Mouse (Mus musculus): ENCODE measurements around the gene Krt81. TPM values are rescaled to one million over a fixed set of nuclear protein-coding genes. Genes with fewer than 3 reads are reported as not detected.

Gene Krt81
- polyA plus RNA-seq, 1 experiment from 2014 or later, result not detected

Other genes starting within 250 kb of the Krt81 start
- gene Grasp, start 239.6 kb downstream of the Krt81 start, polyA plus RNA-seq (2015; fragmentation: Nextera tagmentation; extraction: Ambion mirVana), result 5.6 and 6.1 TPM in 2 replicates
- gene Nr4a1, start 209.5 kb downstream of the Krt81 start, polyA plus RNA-seq (2015; fragmentation: Nextera tagmentation; extraction: Ambion mirVana), result 10.8 and 11.5 TPM in 2 replicates
- 75.0 and 82.4 TPM in 2 replicates for gene Atg101, start 179.5 kb downstream of the Krt81 start, polyA plus RNA-seq (2015; fragmentation: Nextera tagmentation; extraction: Ambion mirVana)
- gene 6030408B16Rik, start 170.5 kb downstream of the Krt81 start, polyA plus RNA-seq (2015; fragmentation: Nextera tagmentation; extraction: Ambion mirVana), result 57.2 and 59.7 TPM in 2 replicates
- gene Krt80, start 93.6 kb downstream of the Krt81 start, polyA plus RNA-seq (2015; fragmentation: Nextera tagmentation; extraction: Ambion mirVana), result 2.5 and 2.6 TPM in 2 replicates
- 173 and 187 TPM in 2 replicates for gene Krt7, start 52.7 kb downstream of the Krt81 start, polyA plus RNA-seq (2015; fragmentation: Nextera tagmentation; extraction: Ambion mirVana)
- 0.26 and 0.31 TPM in 2 replicates for gene Krt87, start 24.9 kb downstream of the Krt81 start, polyA plus RNA-seq (2015; fragmentation: Nextera tagmentation; extraction: Ambion mirVana)
- not detected in 2 replicates for gene Krt88, start 16.0 kb downstream of the Krt81 start, polyA plus RNA-seq (2015; fragmentation: Nextera tagmentation; extraction: Ambion mirVana)
- not detected in 2 replicates for gene Krt86, start 9.7 kb upstream of the Krt81 start, polyA plus RNA-seq (2015; fragmentation: Nextera tagmentation; extraction: Ambion mirVana)
- not detected in 2 replicates for gene Krt83, start 27.8 kb upstream of the Krt81 start, polyA plus RNA-seq (2015; fragmentation: Nextera tagmentation; extraction: Ambion mirVana)
- not detected in 2 replicates for gene Gm49425, start 53.5 kb upstream of the Krt81 start, polyA plus RNA-seq (2015; fragmentation: Nextera tagmentation; extraction: Ambion mirVana)
- gene Krt84, start 69.1 kb upstream of the Krt81 start, polyA plus RNA-seq (2015; fragmentation: Nextera tagmentation; extraction: Ambion mirVana), result not detected in 2 replicates
- not detected in 2 replicates for gene Krt82, start 86.9 kb upstream of the Krt81 start, polyA plus RNA-seq (2015; fragmentation: Nextera tagmentation; extraction: Ambion mirVana)
- gene Krt90, start 99.2 kb upstream of the Krt81 start, polyA plus RNA-seq (2015; fragmentation: Nextera tagmentation; extraction: Ambion mirVana), result not detected in 2 replicates
- 0.28 and 0.29 TPM in 2 replicates for gene Krt75, start 110.2 kb upstream of the Krt81 start, polyA plus RNA-seq (2015; fragmentation: Nextera tagmentation; extraction: Ambion mirVana)
- not detected in 2 replicates for gene Gm5414, start 164.4 kb upstream of the Krt81 start, polyA plus RNA-seq (2015; fragmentation: Nextera tagmentation; extraction: Ambion mirVana)
- not detected in 2 replicates for gene Gm5478, start 183.6 kb upstream of the Krt81 start, polyA plus RNA-seq (2015; fragmentation: Nextera tagmentation; extraction: Ambion mirVana)
- gene Krt6b, start 216.5 kb upstream of the Krt81 start, polyA plus RNA-seq (2015; fragmentation: Nextera tagmentation; extraction: Ambion mirVana), result not detected in 2 replicates
- 0.67 and 1.3 TPM in 2 replicates for gene Krt6a, start 230.6 kb upstream of the Krt81 start, polyA plus RNA-seq (2015; fragmentation: Nextera tagmentation; extraction: Ambion mirVana)
- 4.4 and 9.4 TPM in 2 replicates for gene Krt5, start 249.1 kb upstream of the Krt81 start, polyA plus RNA-seq (2015; fragmentation: Nextera tagmentation; extraction: Ambion mirVana)

Data from lung, embryonic 16.5 days (tissue).